Mouse (Mus musculus) heart, embryonic 16.5 days (tissue): ENCODE results near the gene Ifi27l2b. TPM values are rescaled to one million over a fixed set of nuclear protein-coding genes. Genes with fewer than 3 reads are reported as not detected.
"Not testable (repeated sequence)": the region's sequence is repeated elsewhere in the genome, so short reads cannot be mapped to it uniquely, and the experiment has no call there.

ENCODE experiments used
- ATAC-seq: fragments of 200-750 bp; cut with Nextera tagmentation; replicated peaks from 2 replicates; pipeline ENCODE4 v1.8.0; 2017; ENCODE audit warnings: moderate number of reproducible peaks; ENCODE audit not compliant: insufficient read depth, low FRiP score; ENCODE audit errors: extremely low read depth
- H3K27ac ChIP-seq: fragments of 300-500 bp; sonication (generic); 2 replicates; pipeline ENCODE4 v1.5.1; 2014; ENCODE audit warnings: mild to moderate bottlenecking, low read length, control low read depth, moderate library complexity
- H3K27me3 ChIP-seq: fragments of 300-500 bp; sonication (generic); 2 replicates; pipeline ENCODE4 v1.6.1; 2014; ENCODE audit warnings: low read length, mixed read lengths; ENCODE audit not compliant: control insufficient read depth, insufficient read depth
- H3K36me3 ChIP-seq: fragments of 300-500 bp; sonication (generic); 2 replicates; pipeline ENCODE4 v1.6.1; 2014; ENCODE audit not compliant: control insufficient read depth, insufficient read depth
- H3K4me1 ChIP-seq: fragments of 300-500 bp; sonication (generic); 2 replicates; pipeline ENCODE4 v1.6.1; 2014; ENCODE audit warnings: low read length, mixed read lengths; ENCODE audit not compliant: control insufficient read depth, insufficient read depth
- H3K4me2 ChIP-seq: fragments of 300-500 bp; sonication (generic); 2 replicates; pipeline ENCODE4 v1.6.1; 2014; ENCODE audit warnings: low read depth, mild to moderate bottlenecking, control low read depth, low read length
- H3K4me3 ChIP-seq: fragments of 300-500 bp; sonication (generic); 2 replicates; pipeline ENCODE4 v1.5.1; 2014; ENCODE audit warnings: mild to moderate bottlenecking, control low read depth, low read length
- H3K9ac ChIP-seq: fragments of 300-500 bp; sonication (generic); 2 replicates; pipeline ENCODE4 v1.6.1; 2014; ENCODE audit warnings: low read length, control low read depth
- H3K9me3 ChIP-seq: fragments of 300-500 bp; sonication (generic); replicated peaks from 2 replicates; pipeline ENCODE4 v1.6.1; 2016; ENCODE audit warnings: low read length; ENCODE audit not compliant: control insufficient read depth
- whole genome bisulfite sequencing: fragments of 180-500 bp; shearing (Covaris S2); extraction: QIAGEN DNeasy Blood & Tissue Kit; methylation state at CpG from one replicate; pipeline ENCODE4 v1.1.7; 2014; 5-methylcytosine and 5-hydroxymethylcytosine counted together
- polyA plus RNA-seq: library from polyadenylated mRNA; unstranded; fragments of >200 nt; fragmentation: Nextera tagmentation; extraction: Ambion mirVana; gene quantifications from 2 replicates; pipeline ENCODE4 v1.2.1, GENCODE M21; 2015

The Ifi27l2b gene
- polyA plus RNA-seq, 1 experiment from 2014 or later = 0.38 TPM

GRCm38 (mm10) chr12:103487276-103487675, 30.3 kb upstream of the Ifi27l2b start:
- Histone ChIP-seq H3K27me3 (no peaks in the 10 kb centered on the region), H3K4me1 (no peaks in the 10 kb centered on the region), H3K4me2 (no peak overlapping the region), H3K4me3 (no peak overlapping the region), H3K27ac (no peak overlapping the region), H3K9me3 (no peaks in the 10 kb centered on the region), H3K36me3 (no peaks in the 10 kb centered on the region), H3K9ac (no peak overlapping the region)
- peak; percentile 52; the same call in 1 of the 2 replicates for ATAC-seq
- 34% methylated on average over 4 of the region's 4 CpGs for WGBS

DNA sequence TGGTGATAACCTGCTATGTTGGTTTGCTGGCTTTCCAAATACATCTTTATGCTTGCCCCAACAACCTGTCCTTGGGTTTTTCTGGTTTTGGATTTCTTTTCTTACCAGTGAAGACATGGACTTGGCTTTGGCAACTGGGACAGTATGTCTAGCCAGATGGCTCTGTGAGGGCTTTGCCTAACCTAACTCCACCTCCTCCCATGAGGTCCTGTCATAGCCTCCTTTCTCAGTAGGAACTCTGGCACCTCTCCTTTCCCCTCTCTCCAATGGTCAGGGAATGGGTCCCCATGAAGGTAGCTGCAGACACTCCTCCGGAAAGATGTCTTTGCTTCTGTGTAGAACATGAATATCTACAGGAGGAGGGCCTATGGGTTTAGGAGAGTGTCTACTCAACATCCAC, 29.7 kb upstream of the Ifi27l2b start:
- no peaks in the 10 kb centered on the region for H3K27me3 ChIP-seq
- WGBS = 86% methylated on average over 1 of the region's 1 CpGs

GRCm38 (mm10) chr12:103484200-103484972, 27.4 kb upstream of the Ifi27l2b start:
- WGBS = 59% methylated on average over 9 of the region's 9 CpGs
- not testable (repeated sequence) for ATAC-seq, H3K4me1 ChIP-seq, H3K4me2 ChIP-seq, H3K9ac ChIP-seq, H3K27me3 ChIP-seq, H3K36me3 ChIP-seq, H3K9me3 ChIP-seq, H3K27ac ChIP-seq, H3K4me3 ChIP-seq

More for the DNA sequence above, 29.7 kb upstream of the Ifi27l2b start:
- Histone ChIP-seq H3K9ac (no peak overlapping the region), H3K4me1 (no peaks in the 10 kb centered on the region), H3K27ac (no peak overlapping the region), H3K9me3 (no peaks in the 10 kb centered on the region), H3K4me3 (no peak overlapping the region), H3K36me3 (no peaks in the 10 kb centered on the region), H3K4me2 (no peak overlapping the region)
- no peak for ATAC-seq

GRCm38 (mm10) chr12:103482781-103483180, 25.8 kb upstream of the Ifi27l2b start:
- H3K4me2 ChIP-seq = no peak overlapping the region
- no peaks in the 10 kb centered on the region for H3K4me1 ChIP-seq
- H3K9ac ChIP-seq = no peak overlapping the region
- H3K9me3 ChIP-seq = no peaks in the 10 kb centered on the region
- no peak for ATAC-seq
- H3K27me3 ChIP-seq = no peaks in the 10 kb centered on the region
- no peaks in the 10 kb centered on the region for H3K36me3 ChIP-seq
- no peak overlapping the region for H3K4me3 ChIP-seq
- 76% methylated on average over 2 of the region's 2 CpGs for WGBS
- H3K27ac ChIP-seq = no peak overlapping the region

- no peak overlapping the region for H3K27ac ChIP-seq
- no peak overlapping the region for H3K4me3 ChIP-seq
- H3K36me3 ChIP-seq = no peaks in the 10 kb centered on the region
- H3K27me3 ChIP-seq = no peaks in the 10 kb centered on the region
- no peak overlapping the region for H3K9ac ChIP-seq
- no peak for ATAC-seq
- 58% methylated on average over 5 of the region's 5 CpGs for WGBS
- no peaks in the 10 kb centered on the region for H3K4me1 ChIP-seq
- H3K9me3 ChIP-seq = no peaks in the 10 kb centered on the region
- no peak overlapping the region for H3K4me2 ChIP-seq
These were observed 24.6 kb upstream of the Ifi27l2b start for GRCm38 (mm10) chr12:103481671-103482070.

- H3K27ac ChIP-seq = no peak overlapping the region
- H3K36me3 ChIP-seq = no peaks in the 10 kb centered on the region
- no peaks in the 10 kb centered on the region for H3K4me1 ChIP-seq
- no peak overlapping the region for H3K4me2 ChIP-seq
- no peaks in the 10 kb centered on the region for H3K27me3 ChIP-seq
- no peaks in the 10 kb centered on the region for H3K9me3 ChIP-seq
- no peak overlapping the region for H3K4me3 ChIP-seq
- 60% methylated on average over 7 of the region's 7 CpGs for WGBS
- ATAC-seq = no peak
- no peak overlapping the region for H3K9ac ChIP-seq
These were observed 20.5 kb upstream of the Ifi27l2b start for GRCm38 (mm10) chr12:103477461-103478015.

- no peak overlapping the region for H3K4me2 ChIP-seq
- no peaks in the 10 kb centered on the region for H3K36me3 ChIP-seq
- no peak overlapping the region for H3K9ac ChIP-seq
- H3K9me3 ChIP-seq = no peaks in the 10 kb centered on the region
- no peak for ATAC-seq
- H3K27ac ChIP-seq = no peak overlapping the region
- WGBS = 74% methylated on average over 1 of the region's 1 CpGs
- H3K4me3 ChIP-seq = no peak overlapping the region
- no peaks in the 10 kb centered on the region for H3K27me3 ChIP-seq
- no peaks in the 10 kb centered on the region for H3K4me1 ChIP-seq
These were observed 19.9 kb upstream of the Ifi27l2b start for GRCm38 (mm10) chr12:103476779-103477389.

DNA sequence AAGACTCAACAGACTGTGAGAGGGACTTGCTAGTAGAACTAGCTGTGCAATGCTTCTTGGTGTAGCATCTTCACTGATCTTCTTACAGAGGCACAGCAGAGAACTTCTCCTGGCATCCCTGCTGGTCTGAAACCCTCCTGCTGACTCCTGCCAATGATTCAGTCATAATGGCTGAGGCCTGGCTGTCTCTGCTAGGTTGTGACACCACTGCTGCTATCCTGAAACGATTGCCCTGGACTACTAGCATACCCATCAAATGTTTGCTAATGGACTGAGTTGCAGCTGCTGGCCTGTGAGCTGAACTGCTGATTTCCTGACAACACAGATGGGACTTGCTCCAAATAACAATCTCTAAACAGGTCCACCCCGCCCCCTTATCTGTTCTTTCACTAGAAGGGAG, 17.5 kb upstream of the Ifi27l2b start:
- no peak for ATAC-seq
- no peaks in the 10 kb centered on the region for H3K27me3 ChIP-seq
- H3K9me3 ChIP-seq = no peaks in the 10 kb centered on the region
- no peak overlapping the region for H3K4me3 ChIP-seq
- no peak overlapping the region for H3K9ac ChIP-seq
- H3K4me2 ChIP-seq = no peak overlapping the region
- H3K27ac ChIP-seq = no peak overlapping the region
- WGBS = 23% methylated on average over 2 of the region's 2 CpGs
- no peaks in the 10 kb centered on the region for H3K36me3 ChIP-seq
- H3K4me1 ChIP-seq = no peaks in the 10 kb centered on the region

- not testable (repeated sequence) for H3K4me2 ChIP-seq, H3K9me3 ChIP-seq, H3K36me3 ChIP-seq, H3K27ac ChIP-seq, H3K4me1 ChIP-seq, H3K9ac ChIP-seq, ATAC-seq, H3K4me3 ChIP-seq, H3K27me3 ChIP-seq
- no CpG with 5 or more reads among the region's 1 CpGs for WGBS
These were observed 296 bp downstream of the Ifi27l2b start for GRCm38 (mm10) chr12:103456727-103457126.
